Mouse (Mus musculus): ENCODE measurements around the gene Eif3k.

DNA sequence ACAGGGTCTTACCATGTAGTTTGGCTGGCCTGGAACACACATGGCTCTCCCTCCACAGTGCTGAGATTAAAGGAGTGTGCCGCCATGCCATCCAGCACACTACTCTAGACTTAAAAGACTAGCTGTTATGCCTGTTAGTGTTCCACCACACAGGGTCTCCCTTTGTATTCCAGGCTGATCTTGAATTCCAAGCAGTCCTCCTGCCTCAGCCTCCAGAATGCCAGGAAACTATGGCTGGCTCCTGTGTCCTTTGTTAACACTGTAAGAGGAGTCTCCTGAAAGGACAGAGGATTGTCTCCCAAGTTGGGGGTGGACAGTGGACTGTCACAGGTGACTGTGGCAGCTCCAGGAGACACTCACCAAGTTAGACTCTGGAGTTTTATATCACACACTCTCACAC is 12.4 kb downstream of the Eif3k start:
- TF ChIP-seq CTCF (conservative IDR thresholded peaks at IDR 0.05; ENCODE audit: low read length) (no peak), POU5F1 (IDR thresholded peaks at IDR 0.05; ENCODE audit: borderline replicate concordance, low read length) (no peak)
